Mouse (Mus musculus) lung, postnatal 10 days (tissue): ENCODE data around the gene Rab5if.
"Not testable (repeated sequence)": the region's sequence is repeated elsewhere in the genome, so short reads cannot be mapped to it uniquely, and the experiment has no call there.

ENCODE experiments used
- DNase-seq: peaks from one replicate; pipeline ENCODE4 v3.0.0; 2021

The Rab5if gene

DNA sequence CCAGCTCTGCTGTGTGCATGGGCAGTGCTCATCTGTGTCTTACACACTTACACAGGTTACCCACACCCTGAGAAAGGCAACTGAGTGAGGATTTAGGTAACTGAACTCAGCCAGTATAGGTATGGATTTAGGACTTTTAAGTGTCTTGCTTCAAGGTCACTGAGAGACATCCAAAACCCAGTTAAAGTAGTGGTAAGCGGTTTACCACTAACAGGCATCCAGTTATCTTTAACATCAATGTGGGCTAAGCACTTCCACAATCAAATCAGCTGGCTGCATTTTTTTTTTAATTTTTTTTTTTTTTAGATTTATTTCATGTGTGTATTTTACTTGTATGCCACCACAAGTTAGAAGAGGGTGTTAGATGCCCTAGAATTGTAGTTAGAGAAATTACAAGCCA is 6.6 kb upstream of the Rab5if start:
- no peak for DNase-seq

GRCm38 (mm10) chr2:156857385-156857791 is 5.5 kb upstream of the Rab5if start:
- no peak for DNase-seq

DNA sequence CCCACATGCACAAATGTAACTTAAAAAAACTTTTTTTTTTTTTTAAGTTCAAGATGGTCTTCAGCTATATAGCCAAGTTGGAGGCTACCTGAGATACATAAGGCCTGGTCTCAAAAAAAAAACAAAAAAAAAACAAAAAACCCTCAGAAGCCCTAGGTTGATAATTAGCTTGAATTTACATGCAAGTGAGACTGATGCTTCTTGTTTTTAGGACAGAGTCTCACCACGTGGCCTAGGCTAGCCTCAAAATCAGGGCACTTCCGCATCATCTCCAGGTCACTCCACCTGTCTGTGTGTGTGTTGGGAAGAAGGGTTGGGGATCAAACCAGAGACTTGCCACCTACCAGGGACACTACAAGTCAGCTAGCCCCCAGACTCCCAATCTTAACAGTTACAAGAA is 5.1 kb upstream of the Rab5if start, which contains the start of gene 4930518I15Rik:
TSS of gene 4930518I15Rik (minus strand) at position 112 of the 400 bp plus-strand sequence.
- DNase-seq, result no peak

- DNase-seq, result peak; percentile 58
These were observed 4.3 kb upstream of the Rab5if start for GRCm38 (mm10) chr2:156858671-156859070.

DNA sequence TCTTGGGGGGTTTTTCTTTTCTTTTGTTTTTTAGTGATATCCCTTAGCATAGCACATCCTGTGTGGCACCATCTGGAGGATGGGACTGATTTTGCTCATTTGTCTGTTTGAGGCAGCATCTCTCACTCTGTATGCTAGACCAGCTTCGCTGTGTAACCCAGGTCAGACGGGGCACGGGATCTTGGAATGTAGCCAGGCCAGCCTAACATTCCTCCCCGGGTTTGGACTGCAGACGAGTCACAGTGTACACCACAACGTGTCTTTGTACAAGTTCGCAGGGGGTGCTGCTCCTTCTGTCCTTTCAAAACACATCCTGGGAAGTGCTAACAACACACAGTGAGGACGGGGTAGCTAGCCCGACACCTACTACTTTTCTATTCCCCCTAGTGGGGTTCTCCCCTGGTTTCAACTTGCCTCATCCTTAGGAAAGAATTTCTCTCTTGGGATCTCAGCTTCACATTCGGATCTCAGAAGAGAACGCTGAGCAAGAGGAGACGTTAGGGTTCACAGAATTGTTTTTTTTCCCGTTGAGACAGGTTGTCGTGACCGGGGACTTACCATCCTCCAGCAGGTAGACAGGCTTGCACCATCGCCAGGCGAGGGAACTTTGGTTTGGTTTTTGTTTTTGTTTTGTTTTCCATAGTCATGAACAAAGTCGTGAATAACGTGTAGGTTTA is 749 bp upstream of the Rab5if start:
- DNase-seq, result peak; percentile 62

GRCm38 (mm10) chr2:156863487-156864160 is 696 bp downstream of the Rab5if start:
- DNase-seq, result peak; percentile 86

GRCm38 (mm10) chr2:156864481-156864880 is 1.6 kb downstream of the Rab5if start:
- no peak for DNase-seq

GRCm38 (mm10) chr2:156868994-156869393 is 6.1 kb downstream of the Rab5if start:
- peak; percentile 43 for DNase-seq

DNA sequence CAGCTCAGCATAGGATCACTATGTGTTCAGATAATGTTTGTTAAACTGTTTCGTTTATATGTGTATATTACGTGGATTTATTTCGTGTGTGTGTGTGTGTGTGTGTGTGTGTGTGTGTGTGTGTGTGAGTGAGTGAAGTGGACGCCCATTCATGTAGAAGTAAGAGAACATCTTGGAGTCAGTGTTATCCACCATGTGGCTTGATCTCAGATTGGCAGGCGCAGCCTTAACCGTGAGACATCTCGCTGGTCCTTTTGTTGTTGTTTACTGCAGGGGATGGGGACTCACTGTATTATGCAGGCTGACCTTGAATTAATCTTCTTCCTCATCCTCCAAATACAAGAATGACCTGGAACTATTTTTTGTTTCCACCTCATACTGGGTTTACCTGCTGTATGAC is 6.6 kb downstream of the Rab5if start:
- DNase-seq, result no peak

GRCm38 (mm10) chr2:156870519-156870918 is 7.6 kb downstream of the Rab5if start:
- DNase-seq, result peak; percentile 64

DNA sequence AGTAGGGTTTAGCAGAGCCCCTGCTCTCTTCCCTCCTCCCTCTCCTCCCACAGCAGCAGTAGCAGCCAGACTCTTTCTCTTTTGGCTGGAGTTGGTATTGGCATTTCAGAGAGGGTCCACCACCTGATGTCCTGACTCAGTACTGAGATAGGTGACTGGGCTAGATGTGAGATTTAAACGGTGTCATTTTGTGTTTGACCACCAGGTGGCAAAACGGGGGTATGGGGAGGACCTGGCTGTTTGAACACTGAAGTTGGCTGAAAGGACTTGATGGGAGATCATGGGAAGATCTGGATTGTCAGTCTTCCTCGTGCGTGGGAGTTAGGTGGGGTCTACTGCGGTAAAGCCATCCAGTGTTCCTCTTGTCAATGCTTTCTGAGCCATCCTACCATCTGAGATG is 10.7 kb downstream of the Rab5if start:
- DNase-seq, result peak; percentile 68

- no peak for DNase-seq
These were observed 11.3 kb downstream of the Rab5if start for GRCm38 (mm10) chr2:156874047-156874759.

DNA sequence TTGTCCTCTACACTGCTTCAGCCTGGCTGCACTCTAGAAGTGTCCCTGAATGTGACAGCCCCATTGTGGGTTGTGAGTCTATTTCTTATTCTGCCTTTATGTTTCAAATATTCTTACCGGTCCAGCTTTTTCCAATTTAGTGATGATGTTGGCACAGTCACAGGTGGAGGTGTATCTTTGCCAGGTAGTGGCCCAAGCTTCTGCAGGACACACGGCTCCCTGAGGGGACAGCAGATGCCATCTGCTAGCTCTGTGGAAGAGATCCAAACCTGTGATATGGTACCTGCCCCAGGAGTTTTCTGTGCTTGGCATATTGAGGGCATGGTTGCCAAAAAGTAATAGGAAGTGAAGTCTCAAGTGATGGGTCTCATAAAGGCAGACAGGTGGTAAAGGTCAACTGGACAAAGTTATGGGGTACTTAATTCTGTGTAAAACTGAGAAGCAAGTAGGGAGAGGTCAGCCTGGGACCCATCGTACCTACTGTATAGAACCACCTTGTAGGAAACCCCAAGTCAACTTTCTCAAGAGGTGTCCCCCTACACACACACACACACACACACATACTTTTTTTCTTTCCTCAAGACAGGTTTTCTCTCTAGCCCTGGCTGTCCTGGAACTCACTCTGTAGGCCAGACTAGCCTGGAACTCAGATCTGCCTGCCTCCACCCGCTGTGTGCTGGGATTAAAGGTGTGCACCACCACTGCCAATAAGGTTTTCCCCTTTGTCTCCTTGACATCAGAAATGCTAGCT is 12.0 kb downstream of the Rab5if start:
- DNase-seq, result no peak

GRCm38 (mm10) chr2:156877726-156878125 is 14.8 kb downstream of the Rab5if start:
- DNase-seq, result peak; percentile 67

DNA sequence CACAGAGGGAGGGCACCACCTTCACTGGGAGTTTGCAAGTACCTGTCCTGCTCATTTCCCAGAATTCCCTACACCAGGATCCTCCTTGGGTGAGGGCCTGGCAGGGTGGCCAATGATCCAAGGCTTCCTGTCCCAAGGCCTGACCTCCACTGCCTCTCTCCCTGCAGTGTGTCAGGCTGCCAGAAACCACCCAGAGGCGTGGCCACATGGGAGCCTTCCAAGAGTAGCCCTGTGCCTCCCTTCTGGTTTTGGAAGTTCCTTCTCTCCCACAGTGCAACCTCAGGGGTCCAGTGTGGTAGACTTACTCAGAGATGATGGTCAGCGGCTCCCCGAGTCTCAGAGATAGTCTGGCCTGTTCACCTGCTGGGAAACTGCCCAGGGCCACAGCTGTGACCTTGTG is 16.6 kb downstream of the Rab5if start:
- DNase-seq, result no peak

DNA sequence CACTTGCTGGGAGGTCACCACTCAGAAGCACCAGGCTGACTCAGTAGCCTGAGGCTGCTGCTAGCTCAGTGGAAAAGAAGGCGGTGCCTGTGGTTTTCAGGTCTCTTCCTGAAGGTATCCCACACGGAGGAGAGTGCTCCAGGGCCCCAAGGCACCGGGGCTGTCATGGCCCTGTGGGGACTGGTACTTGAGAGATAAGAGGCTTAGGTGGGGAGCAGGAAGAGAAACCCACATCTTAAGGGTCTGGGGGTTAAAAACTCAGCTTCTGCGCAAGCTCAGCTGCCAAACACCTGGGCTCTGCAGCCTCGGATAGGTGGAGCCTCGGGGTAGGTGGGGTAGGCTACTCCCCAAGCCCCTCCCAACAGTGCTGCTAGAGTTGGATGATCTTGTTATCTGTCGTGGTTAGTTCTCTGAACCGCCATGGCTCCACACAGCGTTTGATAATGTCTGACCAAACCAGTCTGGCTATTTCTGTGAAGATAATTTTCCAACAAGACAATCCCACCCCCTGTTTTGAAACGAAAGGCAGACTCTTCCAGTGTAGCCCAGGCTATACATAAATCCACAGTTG is 19.6 kb downstream of the Rab5if start:
- no peak for DNase-seq

GRCm38 (mm10) chr2:156884396-156885211 is 21.7 kb downstream of the Rab5if start:
- DNase-seq, result peak; percentile 35

DNA sequence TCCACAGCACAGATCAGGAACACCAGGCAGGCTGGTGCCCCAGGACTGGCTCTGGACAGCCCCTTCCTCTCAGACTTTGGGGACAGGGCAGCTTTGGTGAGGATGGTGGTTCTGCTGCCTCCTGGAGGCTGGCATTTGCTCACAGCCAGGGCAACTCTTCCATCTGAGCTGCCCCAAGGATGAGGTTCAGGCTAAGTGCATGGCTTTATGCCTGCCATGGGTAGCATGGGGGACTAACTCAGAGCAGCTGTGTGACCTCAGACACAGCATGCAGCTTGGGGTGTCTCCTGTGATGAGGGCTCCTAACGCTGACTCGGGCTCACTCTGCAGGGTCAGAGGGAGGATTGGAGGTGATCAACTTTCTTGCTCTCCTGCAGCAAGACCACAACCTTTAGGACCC is 22.7 kb downstream of the Rab5if start:
- not testable (repeated sequence) for DNase-seq

DNA sequence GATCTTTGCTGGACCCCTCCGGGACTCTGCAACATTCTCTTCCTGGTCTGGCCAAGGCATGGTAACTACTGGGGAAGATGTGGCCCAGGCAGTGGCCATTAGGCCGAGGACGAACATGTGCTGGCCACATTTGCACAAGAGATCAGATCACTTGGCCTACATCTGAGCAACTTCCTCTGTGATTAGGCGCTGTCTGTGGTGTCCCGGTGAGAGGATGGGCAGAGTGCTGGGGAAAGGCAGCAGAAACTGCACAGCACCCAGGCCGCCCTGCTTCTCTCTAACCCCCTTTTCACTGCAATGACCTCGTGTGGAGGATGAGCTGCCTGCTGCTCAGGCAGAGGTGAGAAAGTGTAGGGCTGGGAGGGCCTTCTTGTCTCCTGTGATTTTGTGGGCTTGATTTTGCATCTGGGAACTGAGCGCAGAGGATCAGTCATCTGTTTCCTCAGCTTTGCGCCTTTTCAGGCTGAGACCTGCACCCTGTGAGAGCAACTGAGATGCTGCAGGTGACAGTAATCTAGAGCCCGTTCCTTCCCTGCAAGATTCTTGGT is 23.2 kb downstream of the Rab5if start:
- no peak for DNase-seq

GRCm38 (mm10) chr2:156887017-156887416 is 24.1 kb downstream of the Rab5if start, which contains the start of gene Sla2:
Sla2 (minus strand) TSS chr2:156887192.
- no peak for DNase-seq

DNA sequence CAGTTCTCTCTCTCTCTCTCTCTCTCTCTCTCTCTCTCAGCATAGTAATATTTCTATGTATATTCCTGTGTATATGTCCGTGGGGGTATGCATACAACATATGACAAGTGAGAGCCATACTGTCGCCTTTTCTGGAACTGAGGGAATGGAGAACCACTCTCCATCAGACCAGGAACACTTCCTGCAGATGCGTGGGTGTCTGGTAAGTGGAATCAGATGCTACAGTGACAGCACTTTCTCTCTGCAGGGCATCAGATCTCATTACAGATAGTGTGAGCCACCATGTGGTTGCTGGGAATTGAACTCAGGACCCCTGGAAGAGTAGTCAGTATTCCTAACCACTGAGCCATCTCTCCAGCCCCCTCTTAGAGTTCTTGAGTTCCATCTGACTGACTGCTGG is 25.6 kb downstream of the Rab5if start:
- DNase-seq, result no peak
